Mouse (Mus musculus) forebrain, embryonic 11.5 days (tissue): ENCODE results near the gene Srrm1. TPM values are rescaled to one million over a fixed set of nuclear protein-coding genes. Genes with fewer than 3 reads are reported as not detected.

ENCODE experiments used
- ATAC-seq: fragments of 200-750 bp; cut with Nextera tagmentation; replicated peaks from 2 replicates; pipeline ENCODE4 v1.8.0; 2017; ENCODE audit warnings: moderate TSS enrichment; ENCODE audit not compliant: low FRiP score
- DNase-seq: peaks from one replicate; pipeline ENCODE4 v3.0.0-alpha.2; 2017; ENCODE audit warnings: low spot score
- H3K27ac ChIP-seq: fragments of 300-500 bp; sonication (generic); 2 replicates; pipeline ENCODE4 v1.5.1; 2014; ENCODE audit warnings: low read depth, low read length
- H3K27me3 ChIP-seq: fragments of 300-500 bp; sonication (generic); 2 replicates; pipeline ENCODE4 v1.6.1; 2014; ENCODE audit warnings: mild to moderate bottlenecking, low read length, mixed read lengths; ENCODE audit not compliant: control insufficient read depth, insufficient read depth
- H3K36me3 ChIP-seq: fragments of 300-500 bp; sonication (generic); 2 replicates; pipeline ENCODE4 v1.6.1; 2014; ENCODE audit warnings: mild to moderate bottlenecking, low read length, moderate library complexity, mixed read lengths; ENCODE audit not compliant: control insufficient read depth, insufficient read depth
- H3K4me1 ChIP-seq: fragments of 300-500 bp; sonication (generic); replicated peaks from 2 replicates; pipeline ENCODE4 v1.6.1; 2014; ENCODE audit warnings: low read length, mixed read lengths; ENCODE audit not compliant: control insufficient read depth, insufficient read depth
- H3K4me2 ChIP-seq: fragments of 300-500 bp; sonication (generic); 2 replicates; pipeline ENCODE4 v1.6.1; 2014; ENCODE audit warnings: low read depth, mild to moderate bottlenecking, low read length, moderate library complexity, mixed read lengths; ENCODE audit not compliant: severe bottlenecking
- H3K4me3 ChIP-seq: fragments of 300-500 bp; sonication (generic); 2 replicates; pipeline ENCODE4 v1.5.1; 2014; ENCODE audit warnings: low read depth, low read length
- H3K9ac ChIP-seq: fragments of 300-500 bp; sonication (generic); 2 replicates; pipeline ENCODE4 v1.6.1; 2014; ENCODE audit warnings: low read length
- H3K9me3 ChIP-seq: fragments of 300-500 bp; sonication (generic); 2 replicates; pipeline ENCODE4 v1.6.1; 2016; ENCODE audit warnings: low read length, mixed read lengths; ENCODE audit not compliant: control insufficient read depth
- WGBS: fragments of 180-500 bp; shearing (Covaris S2); extraction: QIAGEN DNeasy Blood & Tissue Kit; methylation state at CpG from one replicate; pipeline ENCODE4 v1.1.7; 2014; 5-methylcytosine and 5-hydroxymethylcytosine counted together
- polyA plus RNA-seq: library from polyadenylated mRNA; unstranded; fragments of >200 nt; fragmentation: Nextera tagmentation; extraction: Ambion mirVana; gene quantifications from 2 replicates; pipeline ENCODE4 v1.2.1, GENCODE M21; 2014

Gene Srrm1
- polyA plus RNA-seq, 1 experiment from 2014 or later = 241 TPM

GRCm38 (mm10) chr4:135306533-135306932 is 46.6 kb downstream of the Srrm1 start:
- Histone ChIP-seq H3K9me3 (no peaks in the 10 kb centered on the region), H3K36me3 (no peaks in the 10 kb centered on the region), H3K27ac (no peak overlapping the region), H3K27me3 (no peaks in the 10 kb centered on the region), H3K4me1 (no peaks in the 10 kb centered on the region), H3K4me3 (no peak overlapping the region), H3K9ac (no peak overlapping the region), H3K4me2 (no peak overlapping the region)
- ATAC-seq (no peak), DNase-seq (no peak)
- 54% methylated on average over 4 of the region's 4 CpGs for WGBS

- ATAC-seq (no peak), DNase-seq (no peak)
- no peak overlapping the region for H3K9ac ChIP-seq
- no peaks in the 10 kb centered on the region for H3K36me3 ChIP-seq
- H3K9me3 ChIP-seq = no peaks in the 10 kb centered on the region
- no peak overlapping the region for H3K4me2 ChIP-seq
- no peak overlapping the region for H3K4me3 ChIP-seq
- no peak overlapping the region for H3K27ac ChIP-seq
- 83% methylated on average over 10 of the region's 10 CpGs for WGBS
- H3K4me1 ChIP-seq = no peaks in the 10 kb centered on the region; the same call in 1 of the 2 replicates
- H3K27me3 ChIP-seq = no peaks in the 10 kb centered on the region
These were observed 50.9 kb downstream of the Srrm1 start for GRCm38 (mm10) chr4:135302261-135302660.

DNA sequence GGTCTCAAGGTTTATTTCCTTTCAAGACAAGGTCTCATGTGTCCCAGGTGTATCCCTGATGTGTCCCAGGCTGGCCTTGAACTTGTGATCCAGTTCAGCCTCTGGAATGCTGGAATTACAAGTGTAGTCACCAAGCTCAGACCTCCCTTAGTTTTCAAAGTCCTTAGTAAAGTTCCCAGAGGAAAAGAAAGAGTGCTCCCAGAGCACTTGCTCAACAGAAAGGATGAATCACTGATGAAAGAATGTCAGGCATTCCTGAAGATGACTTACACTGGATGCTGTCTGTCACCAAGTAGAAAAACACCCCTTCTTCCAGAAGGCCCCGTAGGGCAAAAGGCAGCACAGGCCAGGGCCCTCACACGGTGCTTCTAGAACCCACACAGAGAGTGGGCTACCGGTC is 52.0 kb downstream of the Srrm1 start:
- WGBS = 83% methylated on average over 3 of the region's 3 CpGs
- no peak for ATAC-seq
- H3K4me1 ChIP-seq = no peaks in the 10 kb centered on the region; the same call in 1 of the 2 replicates
- no peaks in the 10 kb centered on the region for H3K9me3 ChIP-seq
- no peak for DNase-seq
- no peak overlapping the region for H3K4me3 ChIP-seq
- H3K27me3 ChIP-seq = no peaks in the 10 kb centered on the region
- H3K27ac ChIP-seq = no peak overlapping the region
- no peak overlapping the region for H3K9ac ChIP-seq
- H3K4me2 ChIP-seq = no peak overlapping the region
- H3K36me3 ChIP-seq = no peaks in the 10 kb centered on the region

- DNase-seq = no peak
- H3K9me3 ChIP-seq = no peaks in the 10 kb centered on the region
- no peak overlapping the region for H3K27ac ChIP-seq
- no peaks in the 10 kb centered on the region for H3K36me3 ChIP-seq
- H3K4me2 ChIP-seq = no peak overlapping the region
- H3K27me3 ChIP-seq = no peaks in the 10 kb centered on the region
- 92% methylated on average over 26 of the region's 26 CpGs for WGBS
- no peak overlapping the region for H3K9ac ChIP-seq
- no peak for ATAC-seq
- no peaks in the 10 kb centered on the region; the same call in 1 of the 2 replicates for H3K4me1 ChIP-seq
- no peak overlapping the region for H3K4me3 ChIP-seq
These were observed 52.7 kb downstream of the Srrm1 start for GRCm38 (mm10) chr4:135300248-135301041.

DNA sequence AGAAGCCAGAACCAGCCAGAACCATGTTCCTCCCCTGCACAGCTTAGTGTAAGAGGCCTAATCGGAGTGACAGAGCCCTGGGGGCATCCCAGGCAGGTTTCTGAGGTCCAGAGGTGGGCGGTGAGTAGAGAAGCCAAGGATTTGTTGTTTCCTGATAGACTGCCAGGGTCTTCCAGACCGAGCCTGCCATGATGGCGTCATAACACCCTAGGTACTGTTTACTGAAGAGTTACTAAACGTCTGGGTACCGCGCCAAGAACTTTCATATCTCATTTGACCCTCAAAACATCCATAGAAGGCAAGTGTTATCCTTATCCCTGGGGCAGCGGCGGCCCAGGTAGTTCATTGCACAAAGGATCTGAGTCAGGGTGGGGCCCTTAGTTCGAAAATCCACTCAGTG is 54.4 kb downstream of the Srrm1 start:
- Histone ChIP-seq H3K9ac (no peak overlapping the region), H3K4me1 (no peaks in the 10 kb centered on the region; the same call in 1 of the 2 replicates), H3K36me3 (no peaks in the 10 kb centered on the region), H3K4me3 (no peak overlapping the region), H3K9me3 (no peaks in the 10 kb centered on the region), H3K27me3 (no peaks in the 10 kb centered on the region), H3K27ac (no peak overlapping the region), H3K4me2 (no peak overlapping the region)
- ATAC-seq (no peak), DNase-seq (no peak)
- WGBS = 87% methylated on average over 10 of the region's 10 CpGs

DNA sequence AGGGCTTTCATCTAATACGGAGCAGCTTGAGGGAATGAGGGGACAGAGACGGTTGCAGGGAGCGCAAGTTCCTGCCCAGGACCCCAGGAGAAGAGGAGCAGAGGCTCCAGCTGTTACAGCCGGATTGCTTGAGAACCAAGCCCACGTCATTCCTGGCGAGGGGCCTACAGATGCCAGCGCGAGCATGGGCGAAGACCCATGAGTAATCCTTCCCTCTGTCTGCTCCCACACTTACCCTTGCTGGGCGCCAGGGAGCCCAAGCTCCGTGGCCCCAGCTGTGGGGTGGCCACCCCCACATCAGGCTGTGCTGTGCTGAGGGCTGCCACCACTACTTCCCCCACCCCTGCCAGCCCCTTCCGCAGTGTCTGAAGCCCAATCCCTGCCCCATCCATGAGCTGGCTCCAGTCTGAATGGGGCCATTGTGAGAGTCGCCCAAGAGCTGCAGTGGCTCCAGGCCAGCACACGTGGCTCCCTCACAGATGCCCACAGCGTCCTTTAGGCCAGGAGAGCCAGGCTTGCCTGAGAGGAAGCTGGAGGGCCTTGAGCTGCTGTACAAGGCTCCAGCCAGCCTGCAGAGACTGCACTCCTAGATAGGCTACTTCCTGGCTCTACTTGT is 55.1 kb downstream of the Srrm1 start:
- DNase-seq (no peak), ATAC-seq (no peak)
- no peak overlapping the region for H3K9ac ChIP-seq
- H3K27ac ChIP-seq = no peak overlapping the region
- H3K4me1 ChIP-seq = no peaks in the 10 kb centered on the region; the same call in 1 of the 2 replicates
- no peaks in the 10 kb centered on the region for H3K9me3 ChIP-seq
- H3K4me3 ChIP-seq = no peak overlapping the region
- no peak overlapping the region for H3K4me2 ChIP-seq
- H3K27me3 ChIP-seq = no peaks in the 10 kb centered on the region
- 64% methylated on average over 15 of the region's 15 CpGs for WGBS
- H3K36me3 ChIP-seq = no peaks in the 10 kb centered on the region

DNA sequence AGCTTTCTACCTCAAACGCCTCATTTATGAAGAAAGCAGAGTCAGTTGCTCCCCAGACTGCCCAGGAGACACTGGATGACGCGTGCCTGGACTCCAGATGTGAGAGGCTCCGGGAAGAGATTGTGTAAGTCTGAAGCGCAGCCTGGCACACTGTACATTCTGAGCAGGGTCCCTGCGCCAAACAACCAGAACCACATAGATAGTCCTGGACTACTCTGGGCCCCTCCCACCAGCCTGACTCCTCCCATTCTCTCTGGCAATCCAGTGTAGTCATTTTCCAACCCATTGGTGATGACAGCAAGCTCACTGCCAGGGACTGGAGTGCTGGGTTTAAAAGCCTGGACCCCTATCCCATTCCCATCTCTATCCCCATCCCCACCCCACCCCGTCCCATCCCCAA is 56.0 kb downstream of the Srrm1 start:
- no peaks in the 10 kb centered on the region for H3K9me3 ChIP-seq
- H3K27ac ChIP-seq = no peak overlapping the region
- no peak for DNase-seq
- H3K27me3 ChIP-seq = no peaks in the 10 kb centered on the region
- no peak overlapping the region for H3K4me2 ChIP-seq
- peaks cover 2% of the 10 kb centered on the region; the same call in 1 of the 2 replicates for H3K4me1 ChIP-seq
- ATAC-seq = no peak
- no peak overlapping the region for H3K9ac ChIP-seq
- H3K36me3 ChIP-seq = no peaks in the 10 kb centered on the region
- 92% methylated on average over 7 of the region's 7 CpGs for WGBS
- H3K4me3 ChIP-seq = no peak overlapping the region

- H3K27me3 ChIP-seq = no peaks in the 10 kb centered on the region
- H3K4me2 ChIP-seq = no peak overlapping the region
- DNase-seq = no peak
- H3K27ac ChIP-seq = no peak overlapping the region
- H3K9ac ChIP-seq = no peak overlapping the region
- H3K4me3 ChIP-seq = no peak overlapping the region
- no peak for ATAC-seq
- H3K9me3 ChIP-seq = no peaks in the 10 kb centered on the region
- H3K4me1 ChIP-seq = peaks cover 2% of the 10 kb centered on the region; the same call in 1 of the 2 replicates
- H3K36me3 ChIP-seq = no peaks in the 10 kb centered on the region
These were observed 56.6 kb downstream of the Srrm1 start for GRCm38 (mm10) chr4:135296565-135296964.
